Mouse (Mus musculus): ENCODE data around the gene Kitl. TPM values are rescaled to one million over a fixed set of nuclear protein-coding genes. Genes with fewer than 3 reads are reported as not detected.

Gene Kitl
- polyA plus RNA-seq, 1 experiment, result 15.2 TPM

- WGBS, result 25% methylated on average over 9 of the region's 9 CpGs
Observed at GRCm38 (mm10) chr10:99992121-99992520, 23.3 kb upstream of the Kitl start.

GRCm38 (mm10) chr10:100001452-100001851, 14.0 kb upstream of the Kitl start:
- Histone ChIP-seq H3K4me1 (ENCODE audit: control insufficient read depth, insufficient read depth, insufficient read length, low read length) (no peaks in the 10 kb centered on the region), H3K27ac (ENCODE audit: insufficient read depth, low read depth, low read length) (no peak overlapping the region), H3K27me3 (ENCODE audit: control insufficient read depth, insufficient read depth, low read length) (no peaks in the 10 kb centered on the region), H3K4me3 (ENCODE audit: low read depth, low read length) (no peak overlapping the region), H3K36me3 (ENCODE audit: control insufficient read depth, insufficient read depth, low read length) (no peaks in the 10 kb centered on the region)
- TF ChIP-seq CTCF (IDR thresholded peaks at IDR 0.05; ENCODE audit: extremely low read depth, insufficient read length, insufficient replicate concordance, low read depth, low read length) (no peak), POLR2A (IDR thresholded peaks at IDR 0.05; ENCODE audit: low read depth, low read length) (no peak)
- 28% methylated on average over 4 of the region's 4 CpGs for WGBS

More at GRCm38 (mm10) chr10:99992121-99992520, 23.3 kb upstream of the Kitl start:
- no peak for TF ChIP-seq CTCF (IDR thresholded peaks at IDR 0.05; ENCODE audit: extremely low read depth, insufficient read length, insufficient replicate concordance, low read depth, low read length)
- Histone ChIP-seq H3K27me3 (ENCODE audit: control insufficient read depth, insufficient read depth, low read length) (no peaks in the 10 kb centered on the region), H3K4me3 (ENCODE audit: low read depth, low read length) (no peak overlapping the region), H3K36me3 (ENCODE audit: control insufficient read depth, insufficient read depth, low read length) (no peaks in the 10 kb centered on the region), H3K27ac (ENCODE audit: insufficient read depth, low read depth, low read length) (no peak overlapping the region), H3K4me1 (ENCODE audit: control insufficient read depth, insufficient read depth, insufficient read length, low read length) (no peaks in the 10 kb centered on the region)

- H3K27me3 ChIP-seq (ENCODE audit: control insufficient read depth, insufficient read depth, low read length), result no peaks in the 10 kb centered on the region
- no peak for TF ChIP-seq CTCF (IDR thresholded peaks at IDR 0.05; ENCODE audit: extremely low read depth, insufficient read length, insufficient replicate concordance, low read depth, low read length)
- no peak for TF ChIP-seq POLR2A (IDR thresholded peaks at IDR 0.05; ENCODE audit: low read depth, low read length)
- 96% methylated on average over 4 of the region's 4 CpGs for WGBS
Observed at GRCm38 (mm10) chr10:100003797-100004196, 11.6 kb upstream of the Kitl start.

GRCm38 (mm10) chr10:100009681-100010080, 5.7 kb upstream of the Kitl start:
- TF ChIP-seq POLR2A (IDR thresholded peaks at IDR 0.05; ENCODE audit: low read depth, low read length) (no peak), CTCF (IDR thresholded peaks at IDR 0.05; ENCODE audit: extremely low read depth, insufficient read length, insufficient replicate concordance, low read depth, low read length) (no peak)
- 84% methylated on average over 6 of the region's 6 CpGs for WGBS

More at GRCm38 (mm10) chr10:100003797-100004196, 11.6 kb upstream of the Kitl start:
- no peaks in the 10 kb centered on the region for H3K4me1 ChIP-seq (ENCODE audit: control insufficient read depth, insufficient read depth, insufficient read length, low read length)
- H3K4me3 ChIP-seq (ENCODE audit: low read depth, low read length), result no peak overlapping the region
- no peak overlapping the region for H3K27ac ChIP-seq (ENCODE audit: insufficient read depth, low read depth, low read length)
- H3K36me3 ChIP-seq (ENCODE audit: control insufficient read depth, insufficient read depth, low read length), result no peaks in the 10 kb centered on the region

GRCm38 (mm10) chr10:100010291-100010690, 5.1 kb upstream of the Kitl start:
- peak overlapping the region; percentile 0; the same call in 1 of the 2 replicates for H3K4me3 ChIP-seq (ENCODE audit: low read depth, low read length)
- H3K36me3 ChIP-seq (ENCODE audit: control insufficient read depth, insufficient read depth, low read length), result no peaks in the 10 kb centered on the region
- H3K4me1 ChIP-seq (ENCODE audit: control insufficient read depth, insufficient read depth, insufficient read length, low read length), result peaks cover 3% of the 10 kb centered on the region; the same call in 1 of the 2 replicates
- H3K27me3 ChIP-seq (ENCODE audit: control insufficient read depth, insufficient read depth, low read length), result no peaks in the 10 kb centered on the region
- 21% methylated on average over 9 of the region's 9 CpGs for WGBS
- H3K27ac ChIP-seq (ENCODE audit: insufficient read depth, low read depth, low read length), result no peak overlapping the region
- no peak for TF ChIP-seq POLR2A (IDR thresholded peaks at IDR 0.05; ENCODE audit: low read depth, low read length)
- no peak for TF ChIP-seq CTCF (IDR thresholded peaks at IDR 0.05; ENCODE audit: extremely low read depth, insufficient read length, insufficient replicate concordance, low read depth, low read length)

More at GRCm38 (mm10) chr10:100009681-100010080, 5.7 kb upstream of the Kitl start:
- H3K4me1 ChIP-seq (ENCODE audit: control insufficient read depth, insufficient read depth, insufficient read length, low read length), result peaks cover 3% of the 10 kb centered on the region; the same call in 1 of the 2 replicates
- no peaks in the 10 kb centered on the region for H3K36me3 ChIP-seq (ENCODE audit: control insufficient read depth, insufficient read depth, low read length)
- no peak overlapping the region for H3K27ac ChIP-seq (ENCODE audit: insufficient read depth, low read depth, low read length)
- H3K4me3 ChIP-seq (ENCODE audit: low read depth, low read length), result no peak overlapping the region
- H3K27me3 ChIP-seq (ENCODE audit: control insufficient read depth, insufficient read depth, low read length), result no peaks in the 10 kb centered on the region

GRCm38 (mm10) chr10:100014096-100014495, 1.3 kb upstream of the Kitl start:
- 13% methylated on average over 2 of the region's 2 CpGs for WGBS
- no peak for TF ChIP-seq CTCF (IDR thresholded peaks at IDR 0.05; ENCODE audit: extremely low read depth, insufficient read length, insufficient replicate concordance, low read depth, low read length)
- no peak for TF ChIP-seq POLR2A (IDR thresholded peaks at IDR 0.05; ENCODE audit: low read depth, low read length)
- H3K36me3 ChIP-seq (ENCODE audit: control insufficient read depth, insufficient read depth, low read length), result no peaks in the 10 kb centered on the region
- H3K27ac ChIP-seq (ENCODE audit: insufficient read depth, low read depth, low read length), result peak overlapping the region; percentile 57
- H3K4me1 ChIP-seq (ENCODE audit: control insufficient read depth, insufficient read depth, insufficient read length, low read length), result peaks cover 5% of the 10 kb centered on the region; the same call in 1 of the 2 replicates
- no peaks in the 10 kb centered on the region for H3K27me3 ChIP-seq (ENCODE audit: control insufficient read depth, insufficient read depth, low read length)
- H3K4me3 ChIP-seq (ENCODE audit: low read depth, low read length), result no peak overlapping the region

- TF ChIP-seq POLR2A (IDR thresholded peaks at IDR 0.05; ENCODE audit: low read depth, low read length) (no peak; the same call in 1 of the 2 replicates), CTCF (IDR thresholded peaks at IDR 0.05; ENCODE audit: extremely low read depth, insufficient read length, insufficient replicate concordance, low read depth, low read length) (no peak)
- Histone ChIP-seq H3K36me3 (ENCODE audit: control insufficient read depth, insufficient read depth, low read length) (no peaks in the 10 kb centered on the region), H3K4me3 (ENCODE audit: low read depth, low read length) (peak overlapping the region; percentile 90), H3K4me1 (ENCODE audit: control insufficient read depth, insufficient read depth, insufficient read length, low read length) (peaks cover 6% of the 10 kb centered on the region; the same call in 1 of the 2 replicates), H3K27ac (ENCODE audit: insufficient read depth, low read depth, low read length) (peak overlapping the region; percentile 80), H3K27me3 (ENCODE audit: control insufficient read depth, insufficient read depth, low read length) (no peaks in the 10 kb centered on the region)
- under 1% methylated on average over 28 of the region's 28 CpGs for whole genome bisulfite sequencing
Observed at GRCm38 (mm10) chr10:100016326-100016709, 888 bp downstream of the Kitl start.

All from small intestine, adult 2 months (tissue).